Mouse (Mus musculus) 3134 (cell line): Measurements from ENCODE around the gene Pitpnc1.
A peak's percentile ranks its signal among the peaks of the same experiment; 100 is the strongest.

ENCODE experiments used
- DNase-seq: peaks from one replicate; pipeline ENCODE4 v3.0.0-alpha.2; 2011; ENCODE audit warnings: low spot score; ENCODE audit not compliant: insufficient read length; ENCODE audit errors: extremely low read depth

Pitpnc1 gene

GRCm38 (mm10) chr11:107410090-107410732 lies 60.3 kb downstream of the Pitpnc1 start:
- no peak for DNase-seq

DNA sequence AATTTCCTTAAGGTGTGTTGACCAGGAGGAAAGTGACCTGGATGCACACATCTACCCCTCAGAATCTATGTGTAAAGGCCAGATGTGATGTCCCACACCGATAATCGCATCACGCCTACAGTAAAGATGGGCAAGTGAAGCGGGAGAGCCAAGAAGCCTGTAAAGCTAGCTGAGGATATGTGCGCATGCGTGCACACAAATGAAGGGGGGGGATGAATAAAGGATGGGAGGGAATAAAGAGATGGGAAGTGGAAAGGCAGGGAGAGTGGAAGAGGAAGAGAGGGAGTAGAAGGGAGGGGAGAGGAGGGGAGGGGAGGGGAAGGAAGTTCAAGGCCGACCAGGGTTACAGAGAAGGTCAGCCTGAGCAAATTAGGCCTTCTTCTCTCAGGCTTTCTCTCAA lies 61.6 kb downstream of the Pitpnc1 start:
- no peak for DNase-seq

DNA sequence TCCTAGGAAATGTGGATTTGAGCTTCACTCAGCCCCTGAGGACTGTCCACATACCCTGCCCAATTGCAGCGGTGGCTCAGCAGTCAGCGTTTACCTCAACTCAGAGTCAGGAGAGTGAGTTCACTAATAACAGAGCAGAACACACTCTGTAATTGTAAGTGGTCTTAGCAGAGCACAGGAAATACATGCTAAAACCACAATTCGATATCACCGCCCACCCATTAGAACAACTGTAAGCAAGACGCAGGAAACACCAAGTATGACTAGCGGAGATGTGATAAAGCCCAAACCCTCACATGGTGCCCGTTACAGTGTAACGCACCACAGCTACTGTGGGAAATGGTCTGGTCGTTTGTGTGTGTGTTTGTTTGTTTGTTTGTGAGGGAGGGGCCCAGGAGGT lies 62.8 kb downstream of the Pitpnc1 start:
- DNase-seq = no peak

GRCm38 (mm10) chr11:107405606-107406333 lies 64.7 kb downstream of the Pitpnc1 start:
- DNase-seq = no peak

- DNase-seq = no peak
Observed at GRCm38 (mm10) chr11:107403309-107403708, 67.2 kb downstream of the Pitpnc1 start.

DNA sequence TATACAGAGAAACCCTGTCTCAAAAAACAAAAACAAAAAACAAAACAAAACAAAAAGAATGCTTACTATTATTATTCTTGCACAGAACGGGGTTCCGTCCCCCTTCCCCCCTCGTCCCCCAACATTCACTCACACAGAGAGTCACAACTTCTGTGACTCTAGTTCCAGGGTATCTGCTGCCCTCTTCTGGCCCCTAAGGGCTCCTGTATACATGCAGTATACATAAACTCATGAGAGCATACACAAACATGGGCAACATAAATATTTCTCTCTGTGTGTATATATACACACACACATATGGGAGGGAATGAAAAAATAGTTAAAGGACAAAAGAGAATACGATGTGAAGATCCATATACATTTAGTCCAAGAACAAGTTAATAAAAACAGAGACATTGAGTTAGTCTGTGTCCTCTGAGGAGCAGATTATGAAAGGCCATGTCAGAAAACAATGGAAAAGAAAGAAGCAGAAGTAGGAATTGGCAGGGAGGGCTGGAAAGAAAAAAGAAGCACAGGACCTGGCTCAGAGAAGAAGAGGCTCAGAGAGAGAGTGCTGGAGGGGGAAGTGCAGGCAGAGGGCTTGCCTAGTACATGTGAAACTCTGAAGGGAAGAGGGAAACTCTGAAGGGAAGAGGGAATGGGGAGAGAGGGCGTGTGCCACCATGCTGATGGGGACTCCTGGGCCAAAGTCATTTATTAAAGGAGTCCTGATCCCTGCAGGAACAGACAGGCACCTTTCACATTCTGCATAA lies 68.5 kb downstream of the Pitpnc1 start:
- no peak for DNase-seq

DNA sequence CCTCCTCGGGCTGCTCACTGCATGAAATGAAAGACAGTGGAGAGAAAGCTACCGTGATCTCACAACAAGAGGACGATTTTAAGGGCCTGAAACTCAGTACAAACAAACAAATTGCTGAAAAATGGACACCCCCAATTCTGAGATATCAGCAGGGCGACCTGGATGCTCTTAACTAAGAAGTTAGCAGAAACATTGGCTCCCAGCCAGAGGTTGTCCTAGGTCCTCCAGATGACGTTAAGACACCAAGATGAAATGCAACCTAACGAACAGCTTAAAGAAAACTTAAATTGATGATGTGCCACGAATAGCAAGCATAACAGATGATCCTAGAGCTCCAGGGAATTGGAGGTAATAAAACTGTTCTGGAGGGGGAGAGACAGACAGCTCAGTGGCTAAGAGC lies 69.7 kb downstream of the Pitpnc1 start:
- DNase-seq = no peak

DNA sequence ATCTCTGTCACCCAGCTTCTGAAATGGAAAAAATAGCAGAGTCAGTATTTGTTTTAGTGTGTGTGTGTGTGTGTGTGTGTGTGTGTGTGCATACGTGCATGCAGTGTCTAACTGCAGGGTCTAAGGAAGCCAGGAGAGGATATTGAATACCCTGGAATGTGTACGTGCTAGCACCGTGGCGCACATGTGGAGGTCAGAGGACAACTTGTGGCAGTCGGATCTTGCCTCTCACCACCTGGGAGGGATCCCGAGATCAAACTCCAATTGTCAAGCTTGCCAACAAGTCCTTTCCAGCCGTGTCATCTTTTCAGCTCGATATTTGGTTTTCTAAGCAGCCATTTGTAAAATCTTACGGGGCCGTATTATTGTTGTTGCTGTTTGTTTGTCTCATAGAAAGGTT lies 70.5 kb downstream of the Pitpnc1 start:
- DNase-seq = no peak

GRCm38 (mm10) chr11:107397326-107397998 lies 73.0 kb downstream of the Pitpnc1 start:
- no peak for DNase-seq

DNA sequence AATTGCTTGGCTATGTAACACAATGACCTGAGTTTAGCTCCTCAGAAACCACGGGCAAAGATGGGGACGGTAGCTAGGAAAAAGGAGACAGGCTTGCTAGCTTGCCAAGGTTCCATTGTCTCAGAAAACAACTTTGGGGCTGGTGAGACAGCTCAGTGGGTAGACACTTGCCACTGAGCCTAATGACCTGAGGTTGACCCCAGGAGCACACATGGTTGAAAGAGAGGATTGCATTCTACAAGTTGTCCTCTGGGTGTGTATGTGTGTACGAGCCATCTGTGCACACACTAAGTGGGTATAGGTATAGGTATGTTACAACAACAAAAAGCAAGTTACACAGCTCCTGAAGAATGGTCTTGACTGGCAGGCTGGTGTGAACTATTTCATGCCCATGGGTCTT lies 76.3 kb downstream of the Pitpnc1 start:
- no peak for DNase-seq

DNA sequence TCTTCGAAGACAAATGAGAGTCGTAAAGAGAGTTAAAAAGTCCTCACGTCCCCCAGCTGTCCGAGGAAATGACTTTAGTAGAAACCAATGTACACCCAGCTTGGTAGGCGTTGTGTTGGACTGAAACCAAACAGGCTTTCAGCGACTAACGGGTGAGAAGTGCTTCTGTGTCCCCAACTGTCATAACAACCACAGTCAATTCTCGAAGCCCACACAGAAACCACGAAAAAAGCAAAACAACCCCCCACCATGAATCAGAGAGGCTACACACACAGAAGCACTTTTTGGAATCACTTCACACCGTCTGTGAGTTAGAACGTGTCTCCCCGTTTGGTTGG lies 76.7 kb downstream of the Pitpnc1 start:
- no peak for DNase-seq

DNA sequence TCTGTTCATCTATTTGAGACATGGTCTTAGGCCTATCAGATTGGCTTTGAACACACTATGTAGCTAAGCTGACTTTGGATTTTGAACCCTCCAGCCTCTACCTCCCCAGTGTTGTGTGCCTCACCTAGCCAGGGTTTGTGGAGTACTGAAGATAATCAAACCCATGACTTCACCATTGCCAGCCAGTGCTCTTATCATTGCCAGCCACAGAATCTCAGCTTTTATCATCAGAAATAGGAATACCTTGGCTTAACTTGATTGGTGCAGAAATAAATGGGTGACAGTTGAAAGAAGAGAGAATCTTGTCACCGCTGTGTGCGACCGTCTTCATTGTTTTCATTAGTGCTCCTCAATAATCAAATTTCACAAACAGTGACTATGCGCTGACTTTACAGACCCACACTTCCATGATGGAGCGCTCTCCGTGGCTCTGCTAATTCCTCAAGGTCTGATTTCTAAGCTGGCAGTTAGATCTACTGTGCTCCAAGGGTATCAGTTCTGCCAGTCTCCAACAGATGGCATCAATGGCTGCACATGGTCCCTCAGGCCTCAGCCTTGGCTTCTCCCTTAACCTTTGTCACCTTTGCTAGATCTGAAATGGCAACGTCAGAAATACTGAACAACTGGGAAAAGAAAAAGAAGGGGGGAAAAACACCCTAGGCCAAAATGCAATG lies 77.2 kb downstream of the Pitpnc1 start:
- DNase-seq = no peak

DNA sequence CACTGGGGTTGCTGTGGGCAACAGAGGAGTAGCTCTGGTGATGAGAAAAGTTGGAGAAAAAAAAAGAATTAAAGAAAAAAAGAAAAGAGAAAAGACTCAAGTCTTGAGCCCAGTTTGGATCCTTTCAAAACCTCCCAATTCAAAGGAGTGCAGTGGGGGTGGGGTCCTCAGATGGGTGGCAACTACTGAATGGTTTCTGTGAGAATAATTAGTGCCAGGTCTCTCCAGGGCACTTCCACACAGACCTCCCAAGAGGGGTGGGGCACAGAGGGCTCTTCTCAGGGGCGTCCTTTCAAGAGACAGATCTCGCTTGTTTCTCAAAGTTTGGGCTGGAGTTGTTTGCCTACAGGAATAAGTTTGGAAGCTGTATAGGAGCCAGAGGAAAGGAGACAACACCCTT lies 80.0 kb downstream of the Pitpnc1 start:
- DNase-seq = no peak

- DNase-seq = no peak
Observed at GRCm38 (mm10) chr11:107390001-107390400, 80.5 kb downstream of the Pitpnc1 start.

- DNase-seq = no peak
Observed at GRCm38 (mm10) chr11:107386481-107386880, 84.0 kb downstream of the Pitpnc1 start.

DNA sequence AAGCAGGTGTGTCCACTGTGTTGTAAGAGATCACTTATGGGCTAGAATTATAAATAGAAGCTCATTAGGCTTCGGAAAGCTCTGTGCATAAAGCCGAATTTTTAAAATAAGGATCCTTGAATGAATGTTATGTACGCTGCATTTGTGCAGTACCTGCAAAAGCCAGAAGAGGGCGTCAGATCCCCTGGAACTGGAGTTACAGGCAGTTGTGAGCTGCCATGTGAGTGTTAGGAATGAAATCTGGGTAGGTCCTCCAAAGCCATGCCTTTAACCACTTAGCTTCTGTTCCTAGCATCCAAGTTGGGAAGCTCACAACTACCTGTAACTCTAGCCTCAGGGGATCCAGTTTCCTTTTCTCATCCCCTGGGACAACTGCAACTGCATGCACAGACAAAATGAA lies 85.2 kb downstream of the Pitpnc1 start:
- no peak for DNase-seq

DNA sequence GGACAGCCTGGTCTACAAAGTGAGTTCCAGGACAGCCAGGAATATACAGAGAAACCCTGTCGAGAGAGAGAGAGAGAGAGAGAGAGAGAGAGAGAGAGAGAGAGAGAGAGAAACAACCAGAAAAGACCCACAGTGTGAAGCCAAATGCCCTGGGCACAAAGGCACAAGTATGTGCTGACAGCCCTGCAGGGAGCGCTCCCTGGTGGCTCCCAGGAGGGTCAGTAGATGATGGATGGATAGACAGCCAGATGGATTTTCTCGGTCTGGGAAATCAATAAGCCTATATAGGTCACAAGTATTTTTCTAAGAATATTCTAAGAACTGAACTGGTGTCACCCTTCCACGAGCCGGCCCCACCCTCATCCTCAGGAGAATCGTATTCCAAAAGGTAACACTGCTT lies 86.5 kb downstream of the Pitpnc1 start:
- no peak for DNase-seq

GRCm38 (mm10) chr11:107379965-107380364 lies 90.5 kb downstream of the Pitpnc1 start:
- no peak for DNase-seq

DNA sequence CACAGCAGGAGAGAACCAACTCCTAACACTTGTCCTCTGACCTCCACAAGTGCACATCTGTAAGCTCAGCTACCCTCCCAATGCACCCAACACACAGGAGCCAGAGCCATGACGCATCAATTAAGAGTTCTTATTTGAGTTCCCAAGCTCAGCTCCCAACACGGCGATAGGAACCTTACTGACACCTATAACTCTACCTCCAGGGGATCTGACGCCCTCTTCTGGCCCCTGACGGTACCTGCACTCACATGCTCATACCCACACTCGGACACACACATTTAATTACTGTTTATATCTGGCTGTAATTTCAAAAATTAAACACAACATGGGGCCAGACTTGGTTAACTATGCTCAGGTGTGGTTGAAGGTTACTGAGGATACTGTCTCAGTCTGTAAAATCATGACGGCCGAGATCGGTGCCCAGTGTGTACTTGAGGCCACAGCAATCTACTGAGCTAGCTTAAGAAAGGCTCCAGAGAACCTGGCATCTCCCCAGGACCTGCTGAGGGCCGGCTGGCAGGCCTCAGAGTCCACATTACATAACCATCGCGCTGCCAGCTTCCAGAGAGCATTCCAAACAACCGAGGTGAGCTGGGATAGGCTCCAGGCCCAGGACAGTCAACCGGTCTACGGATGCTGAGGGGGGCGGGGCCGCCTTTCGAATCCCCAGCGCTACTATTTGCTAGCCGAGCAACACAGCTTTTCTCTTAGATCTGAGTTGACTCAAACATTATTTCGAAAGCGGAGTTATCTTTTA lies 91.2 kb downstream of the Pitpnc1 start:
- DNase-seq = peak; percentile 30

DNA sequence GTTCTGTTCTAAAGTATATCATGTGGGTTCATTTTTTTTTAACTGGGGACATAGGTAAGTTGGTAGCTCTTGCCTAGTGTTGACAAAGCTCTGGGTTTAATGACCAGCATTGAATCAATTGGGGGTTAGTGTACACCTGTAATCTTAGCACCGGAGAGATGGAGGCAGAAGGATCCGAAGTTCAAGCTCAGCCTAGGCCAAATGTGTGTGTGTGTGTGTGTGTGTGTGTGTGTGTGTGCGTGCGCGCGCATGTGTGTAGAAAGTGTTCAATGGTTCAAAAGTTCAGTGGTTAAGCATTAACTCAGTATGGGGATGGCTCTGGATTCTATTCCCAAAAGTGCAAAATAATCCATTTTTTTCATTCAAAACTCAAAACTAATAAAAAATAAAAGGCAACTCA lies 93.2 kb downstream of the Pitpnc1 start:
- DNase-seq = no peak
